Mouse (Mus musculus): ENCODE data around the gene Mlst8. TPM values are rescaled to one million over a fixed set of nuclear protein-coding genes. Genes with fewer than 3 reads are reported as not detected.
A peak's percentile ranks its signal among the peaks of the same experiment; 100 is the strongest.

The Mlst8 gene
- total and polyA plus RNA-seq, 3 experiments, result 35.4 to 57.3 TPM; not detected in 1

DNA sequence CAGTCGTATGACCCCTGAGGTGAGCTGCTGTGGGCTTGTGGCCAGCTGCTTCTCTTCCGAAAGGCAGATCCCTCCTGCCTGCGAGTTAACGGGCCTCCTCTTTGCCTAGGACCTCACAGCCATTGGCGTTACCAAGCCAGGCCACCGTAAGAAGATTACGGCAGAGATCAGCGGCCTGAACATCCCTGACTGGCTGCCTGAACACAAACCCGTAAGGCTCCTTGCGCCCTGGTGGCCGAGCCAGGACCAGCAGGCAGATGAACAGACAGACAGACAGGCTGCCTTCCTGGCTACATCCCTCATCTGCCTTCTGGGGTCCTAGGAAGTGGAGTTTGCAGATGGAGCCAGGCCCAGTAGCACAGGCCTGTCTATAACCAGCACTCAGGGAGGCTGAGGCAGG is 23.3 kb upstream of the Mlst8 start:
- no peak overlapping the region for H3K4me3 ChIP-seq (ENCODE audit: control insufficient read depth in 1 of 2, insufficient read depth in 1 of 2, low read depth in 2 of 2, low read length in 2 of 2)
- no peaks in the 10 kb centered on the region for H3K27me3 ChIP-seq (ENCODE audit: control insufficient read depth in 1 of 2, insufficient read depth in 2 of 2, low read length in 2 of 2)
- no peak overlapping the region for H3K9ac ChIP-seq (ENCODE audit: control insufficient read depth, low read depth, low read length, poor library complexity, severe bottlenecking)
- no peaks in the 10 kb centered on the region for H3K9me3 ChIP-seq (replicated peaks; ENCODE audit: insufficient read depth, low read length)
- no peaks in the 10 kb centered on the region for H3K79me2 ChIP-seq (ENCODE audit: control insufficient read depth, insufficient read depth, low read length, poor library complexity)
- peak; percentile 31 for DNase-seq (ENCODE audit: low read depth, low spot score)
- H3K27ac ChIP-seq (ENCODE audit: control insufficient read depth, low read depth, low read length), result no peak overlapping the region
- H3K4me1 ChIP-seq (ENCODE audit: control insufficient read depth in 1 of 2, insufficient read depth in 2 of 2, low read length in 2 of 2), result no peaks in the 10 kb centered on the region
- TF ChIP-seq CTCF (IDR thresholded peaks at IDR 0.05 in 2 of 3, conservative IDR thresholded peaks at IDR 0.05 in 1 of 3; ENCODE audit: control insufficient read depth in 1 of 3, insufficient read depth in 1 of 3, low read depth in 2 of 3, low read length in 3 of 3, poor library complexity in 1 of 3, severe bottlenecking in 1 of 3), result peak; percentile 16 to 31 (median 21); a peak in 4 of 6 replicates
- no peak for TF ChIP-seq USF1 (IDR thresholded peaks at IDR 0.05; ENCODE audit: low read depth, low read length)
- no peaks in the 10 kb centered on the region for H3K36me3 ChIP-seq (ENCODE audit: control insufficient read depth in 1 of 2, insufficient read depth in 2 of 2, low read length in 2 of 2)

DNA sequence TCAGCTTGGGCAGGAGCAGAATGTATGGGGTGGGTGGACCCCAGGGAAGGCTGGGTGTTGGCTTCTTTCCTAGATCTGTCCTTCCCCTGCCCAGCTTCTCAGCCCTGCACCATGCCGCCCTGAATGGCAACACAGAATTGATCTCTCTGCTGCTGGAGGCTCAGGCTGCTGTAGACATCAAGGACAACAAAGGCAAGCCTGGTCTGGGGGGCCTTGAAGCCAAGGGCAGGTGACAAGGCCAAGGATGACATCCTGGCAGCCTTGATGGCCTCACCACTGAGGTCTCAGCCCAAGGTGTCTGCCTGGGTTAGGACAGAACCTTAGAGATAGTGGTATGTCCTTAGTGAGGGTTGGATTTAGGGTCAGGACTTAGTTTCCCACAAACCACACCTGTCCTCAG is 17.1 kb upstream of the Mlst8 start:
- no peak overlapping the region for H3K27ac ChIP-seq (ENCODE audit: control insufficient read depth, low read depth, low read length)
- no peaks in the 10 kb centered on the region for H3K36me3 ChIP-seq (ENCODE audit: control insufficient read depth in 1 of 2, insufficient read depth in 2 of 2, low read length in 2 of 2)
- H3K9ac ChIP-seq (ENCODE audit: control insufficient read depth, low read depth, low read length, poor library complexity, severe bottlenecking), result no peak overlapping the region
- no peaks in the 10 kb centered on the region for H3K4me1 ChIP-seq (ENCODE audit: control insufficient read depth in 1 of 2, insufficient read depth in 2 of 2, low read length in 2 of 2)
- H3K79me2 ChIP-seq (ENCODE audit: control insufficient read depth, insufficient read depth, low read length, poor library complexity), result no peaks in the 10 kb centered on the region
- no peak for DNase-seq (ENCODE audit: low read depth, low spot score)
- no peaks in the 10 kb centered on the region for H3K9me3 ChIP-seq (replicated peaks; ENCODE audit: insufficient read depth, low read length)
- TF ChIP-seq CHD1 (IDR thresholded peaks at IDR 0.05; ENCODE audit: low read depth, low read length) (no peak), SMC3 (IDR thresholded peaks at IDR 0.05; ENCODE audit: low read depth, low read length) (no peak), ETS1 (IDR thresholded peaks at IDR 0.05; ENCODE audit: low read depth, low read length) (no peak), CHD2 (IDR thresholded peaks at IDR 0.05; ENCODE audit: low read length) (no peak), KAT2A (conservative IDR thresholded peaks at IDR 0.05; ENCODE audit: low read depth, low read length) (no peak), MAFK (IDR thresholded peaks at IDR 0.05; ENCODE audit: borderline replicate concordance, low read depth, low read length) (no peak), RCOR1 (IDR thresholded peaks at IDR 0.05; ENCODE audit: low read depth, low read length) (no peak), MYB (IDR thresholded peaks at IDR 0.05; ENCODE audit: low read depth, low read length) (no peak), ZKSCAN1 (IDR thresholded peaks at IDR 0.05; ENCODE audit: low read depth, low read length) (no peak), EP300 (IDR thresholded peaks at IDR 0.05; ENCODE audit: low read depth in 1 of 2, low read length in 2 of 2) (no peak), JUND (IDR thresholded peaks at IDR 0.05; ENCODE audit: low read depth, low read length) (no peak), USF1 (IDR thresholded peaks at IDR 0.05; ENCODE audit: low read depth, low read length) (no peak), RAD21 (IDR thresholded peaks at IDR 0.05; ENCODE audit: low read depth, low read length) (no peak)
- H3K4me3 ChIP-seq (ENCODE audit: control insufficient read depth in 1 of 2, insufficient read depth in 1 of 2, low read depth in 2 of 2, low read length in 2 of 2), result no peak overlapping the region
- no peaks in the 10 kb centered on the region for H3K27me3 ChIP-seq (ENCODE audit: control insufficient read depth in 1 of 2, insufficient read depth in 2 of 2, low read length in 2 of 2)

DNA sequence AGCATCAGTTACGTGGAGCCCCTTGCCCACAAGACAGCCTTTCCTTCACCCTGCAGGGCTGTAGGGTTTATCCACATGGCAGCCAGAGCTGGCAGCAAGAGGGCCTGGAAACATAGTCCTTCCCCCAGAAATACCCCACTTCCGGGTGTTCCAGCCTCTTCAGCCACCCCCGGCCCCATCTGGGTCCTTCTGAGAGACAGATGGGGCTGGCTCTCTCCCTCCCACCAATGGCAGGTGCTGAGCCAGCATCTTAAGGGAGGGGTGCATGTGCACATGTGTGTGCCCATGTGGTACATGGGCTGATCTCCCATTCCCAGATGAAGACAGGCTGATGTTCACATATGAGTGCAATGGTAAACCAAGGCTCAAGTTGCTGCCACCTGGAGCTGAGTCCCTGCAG is 16.6 kb upstream of the Mlst8 start:
- no peak for DNase-seq (ENCODE audit: low read depth, low spot score)
- no peak overlapping the region for H3K4me3 ChIP-seq (ENCODE audit: control insufficient read depth in 1 of 2, insufficient read depth in 1 of 2, low read depth in 2 of 2, low read length in 2 of 2)
- no peak for TF ChIP-seq HCFC1 (IDR thresholded peaks at IDR 0.05; ENCODE audit: low read depth, low read length)
- no peak for TF ChIP-seq CHD2 (IDR thresholded peaks at IDR 0.05; ENCODE audit: low read length)
- TF ChIP-seq NRF1 (IDR thresholded peaks at IDR 0.05; ENCODE audit: insufficient read depth, low read depth, low read length, poor library complexity, severe bottlenecking), result no peak
- TF ChIP-seq POLR2AphosphoS2 (IDR thresholded peaks at IDR 0.05; ENCODE audit: low read length), result no peak
- TF ChIP-seq RAD21 (IDR thresholded peaks at IDR 0.05; ENCODE audit: low read depth, low read length), result no peak
- no peak for TF ChIP-seq UBTF (IDR thresholded peaks at IDR 0.05; ENCODE audit: borderline replicate concordance, insufficient read depth, low read depth, low read length)
- no peak for TF ChIP-seq ZC3H11A (IDR thresholded peaks at IDR 0.05; ENCODE audit: low read depth, low read length)
- no peak for TF ChIP-seq TBP (IDR thresholded peaks at IDR 0.05; ENCODE audit: low read depth, low read length)
- TF ChIP-seq SMC3 (IDR thresholded peaks at IDR 0.05; ENCODE audit: low read depth, low read length), result no peak
- H3K79me2 ChIP-seq (ENCODE audit: control insufficient read depth, insufficient read depth, low read length, poor library complexity), result no peaks in the 10 kb centered on the region
- 0 out of 4 replicates have a peak, but pooled peaks cover 0 to 1% of the 10 kb centered on the region in 2 experiments for H3K27me3 ChIP-seq (ENCODE audit: control insufficient read depth in 1 of 2, insufficient read depth in 2 of 2, low read length in 2 of 2)
- no peak overlapping the region for H3K9ac ChIP-seq (ENCODE audit: control insufficient read depth, low read depth, low read length, poor library complexity, severe bottlenecking)
- no peaks in the 10 kb centered on the region for H3K36me3 ChIP-seq (ENCODE audit: control insufficient read depth in 1 of 2, insufficient read depth in 2 of 2, low read length in 2 of 2)
- H3K27ac ChIP-seq (ENCODE audit: control insufficient read depth, low read depth, low read length), result no peak overlapping the region
- no peaks in the 10 kb centered on the region for H3K9me3 ChIP-seq (replicated peaks; ENCODE audit: insufficient read depth, low read length)
- H3K4me1 ChIP-seq (ENCODE audit: control insufficient read depth in 1 of 2, insufficient read depth in 2 of 2, low read length in 2 of 2), result no peaks in the 10 kb centered on the region

Measured in MEL (cell line).